Mouse (Mus musculus): ENCODE results near the gene Zfp385a. TPM values are rescaled to one million over a fixed set of nuclear protein-coding genes. Genes with fewer than 3 reads are reported as not detected.
"Not testable (repeated sequence)": the region's sequence is repeated elsewhere in the genome, so short reads cannot be mapped to it uniquely, and the experiment has no call there.

The Zfp385a gene
- polyA plus RNA-seq, 1 experiment = 9.9 TPM

DNA sequence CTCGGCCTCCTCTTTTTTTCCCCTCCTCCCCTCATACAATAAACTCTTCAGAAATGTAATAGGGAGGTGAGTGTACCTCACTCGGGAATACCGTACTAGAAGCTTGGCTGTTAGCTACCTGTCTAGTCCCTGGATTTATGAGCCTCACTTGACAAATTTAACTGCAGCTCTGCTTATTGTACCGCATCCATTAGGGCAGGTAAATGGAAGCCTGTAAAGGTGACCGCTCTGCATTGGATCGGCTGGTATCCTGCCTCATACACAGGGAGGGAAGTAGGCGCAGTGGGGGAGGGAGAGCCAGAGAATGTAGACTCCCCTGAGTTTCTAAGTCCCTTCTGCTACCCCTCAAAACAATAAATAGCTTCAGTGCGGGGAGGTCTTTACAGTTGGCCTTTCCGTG is 49.0 kb downstream of the Zfp385a start:
- DNase-seq (ENCODE audit: low spot score) = no peak

DNA sequence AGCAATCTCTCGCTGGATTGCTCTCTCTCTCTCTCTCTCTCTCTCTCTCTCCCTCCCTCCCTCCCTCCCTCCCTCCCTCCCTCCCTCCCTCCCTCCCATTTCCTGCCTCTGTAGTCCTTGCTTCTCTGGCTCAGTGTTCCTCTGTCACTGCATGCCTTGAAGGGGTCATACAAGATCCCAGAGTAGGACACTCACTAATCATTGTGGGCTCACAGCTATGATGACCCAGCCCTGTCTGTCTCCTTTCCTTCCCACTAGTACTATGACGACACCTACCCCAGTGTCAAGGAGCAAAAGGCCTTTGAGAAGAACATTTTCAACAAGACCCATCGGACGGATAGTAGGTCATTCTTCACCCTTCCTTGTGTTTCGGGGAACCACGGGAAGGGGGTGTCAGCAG is 49.5 kb downstream of the Zfp385a start:
- DNase-seq (ENCODE audit: low spot score) = no peak

DNA sequence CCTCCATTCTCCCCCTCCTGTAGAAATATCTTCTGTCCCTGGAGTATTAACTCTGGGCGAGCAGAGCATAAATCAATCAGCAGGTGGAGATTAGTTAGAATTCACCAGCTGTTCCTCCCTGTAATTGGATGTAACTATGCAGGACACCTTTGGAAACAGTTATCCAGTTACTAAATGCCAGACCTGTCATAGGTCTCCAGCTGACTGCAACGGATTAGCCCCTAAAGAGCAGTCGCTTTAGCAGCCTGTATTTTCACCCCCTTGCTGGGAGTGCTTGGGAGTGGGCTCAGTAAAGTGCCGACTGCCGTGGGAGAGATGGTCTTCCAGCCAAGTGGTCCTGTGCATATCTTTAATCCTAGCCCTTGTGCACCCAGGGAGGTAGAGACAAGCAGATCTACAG is 50.3 kb downstream of the Zfp385a start:
- DNase-seq (ENCODE audit: low spot score) = no peak

DNA sequence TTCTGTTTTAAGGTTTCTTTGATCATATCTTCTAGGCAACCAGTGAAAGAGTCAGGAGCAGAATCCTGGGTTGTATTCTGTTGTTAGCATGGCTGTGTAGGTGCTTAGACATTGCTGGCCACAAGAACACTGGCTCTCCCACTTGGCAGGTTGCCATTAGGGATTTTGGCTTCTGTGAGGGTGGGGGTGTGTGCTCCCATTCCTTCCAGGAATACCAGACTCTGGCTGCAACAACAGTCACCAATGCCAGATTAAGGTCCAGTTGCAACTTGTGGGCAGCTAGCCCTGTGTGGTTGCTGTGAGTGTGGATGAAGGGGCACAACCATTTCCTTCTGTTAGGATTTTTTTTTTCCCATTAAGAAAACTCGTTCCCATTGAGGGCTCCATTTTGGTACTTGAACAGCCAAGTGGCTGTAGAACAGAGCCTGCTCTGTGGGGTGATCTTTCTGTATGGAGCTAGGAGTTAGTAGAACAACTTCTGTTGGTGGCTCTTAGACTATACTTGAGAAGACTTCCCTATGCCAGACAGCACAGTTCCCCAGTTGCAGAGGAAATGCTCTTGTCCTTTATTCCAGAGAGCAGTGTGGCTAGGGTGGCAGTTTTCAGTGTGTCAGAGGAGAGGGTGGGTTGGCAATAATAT is 54.0 kb downstream of the Zfp385a start:
- DNase-seq (ENCODE audit: low spot score) = no peak

DNA sequence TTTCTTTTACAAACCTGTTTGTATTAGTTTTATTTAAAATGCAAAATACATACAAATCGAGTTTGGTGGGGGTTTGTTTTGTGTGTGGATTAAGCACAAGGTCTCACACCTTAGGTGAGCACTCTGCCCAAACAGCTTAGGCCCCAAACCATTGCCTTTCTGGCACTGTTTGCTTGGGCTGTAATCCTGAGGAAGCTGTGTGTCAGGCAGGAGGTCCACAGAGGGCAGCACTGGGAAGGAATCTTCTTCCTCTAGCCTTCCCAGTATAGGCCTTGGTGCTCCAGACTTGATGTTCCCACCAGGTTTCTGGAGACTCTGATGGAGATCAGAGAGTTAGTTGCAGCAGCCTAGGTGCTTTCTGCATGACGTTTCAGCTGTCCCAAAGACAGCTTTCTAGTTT is 55.2 kb downstream of the Zfp385a start:
- DNase-seq (ENCODE audit: low spot score) = no peak

DNA sequence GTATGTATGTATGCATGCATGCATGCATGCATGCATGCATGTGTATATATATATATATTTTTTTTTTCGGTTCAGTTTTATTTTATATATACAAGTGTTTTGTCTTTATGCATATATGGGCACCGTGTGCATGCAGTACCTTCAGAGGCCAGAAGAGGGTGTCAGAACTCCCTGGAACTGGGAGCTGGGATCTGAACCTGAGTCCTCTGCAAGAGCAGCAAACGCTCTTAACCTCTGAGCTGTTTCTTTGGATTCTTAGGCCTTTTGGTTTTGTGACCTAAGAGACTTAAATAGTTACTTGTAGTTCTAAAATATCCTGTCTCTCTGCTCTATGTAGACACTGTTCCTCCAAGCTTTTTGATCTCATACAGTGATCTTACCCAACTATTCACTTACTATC is 55.8 kb downstream of the Zfp385a start:
- no peak for DNase-seq (ENCODE audit: low spot score)

DNA sequence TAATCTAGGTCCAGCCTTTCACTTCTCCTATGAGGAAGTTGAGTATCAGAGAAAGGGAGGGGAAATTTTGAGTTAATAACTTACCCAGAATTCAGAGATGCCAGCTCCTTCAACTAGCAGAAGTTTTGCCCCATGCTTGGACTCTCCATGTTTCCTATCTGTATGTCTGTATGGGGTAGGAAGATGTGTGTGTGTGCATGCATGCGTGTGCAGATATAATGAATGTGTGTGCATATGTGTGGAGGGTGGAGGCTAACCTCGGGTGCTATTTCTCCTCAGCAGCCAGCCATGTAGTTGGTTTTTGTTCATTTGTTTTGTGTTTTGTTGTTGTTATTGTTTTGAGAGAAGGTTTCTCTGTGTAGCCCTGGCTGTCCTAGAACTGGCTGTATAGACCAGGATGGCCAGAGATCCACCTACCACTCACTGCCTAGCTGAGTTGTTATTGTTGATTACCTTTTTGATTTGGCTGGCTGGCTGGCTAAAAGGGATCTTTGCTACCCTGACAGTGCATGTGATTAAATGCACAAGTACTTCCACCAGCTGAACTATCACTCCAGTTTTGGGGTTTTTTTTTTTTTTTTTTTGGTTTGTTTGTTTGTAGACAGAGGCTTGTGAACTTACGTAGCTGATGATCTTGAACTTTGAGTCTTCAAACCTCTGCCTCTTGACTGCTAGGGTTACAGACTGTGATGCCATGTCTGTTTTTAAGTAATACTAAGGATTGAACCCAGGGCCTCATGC is 58.3 kb downstream of the Zfp385a start:
- no peak for DNase-seq (ENCODE audit: low spot score)

DNA sequence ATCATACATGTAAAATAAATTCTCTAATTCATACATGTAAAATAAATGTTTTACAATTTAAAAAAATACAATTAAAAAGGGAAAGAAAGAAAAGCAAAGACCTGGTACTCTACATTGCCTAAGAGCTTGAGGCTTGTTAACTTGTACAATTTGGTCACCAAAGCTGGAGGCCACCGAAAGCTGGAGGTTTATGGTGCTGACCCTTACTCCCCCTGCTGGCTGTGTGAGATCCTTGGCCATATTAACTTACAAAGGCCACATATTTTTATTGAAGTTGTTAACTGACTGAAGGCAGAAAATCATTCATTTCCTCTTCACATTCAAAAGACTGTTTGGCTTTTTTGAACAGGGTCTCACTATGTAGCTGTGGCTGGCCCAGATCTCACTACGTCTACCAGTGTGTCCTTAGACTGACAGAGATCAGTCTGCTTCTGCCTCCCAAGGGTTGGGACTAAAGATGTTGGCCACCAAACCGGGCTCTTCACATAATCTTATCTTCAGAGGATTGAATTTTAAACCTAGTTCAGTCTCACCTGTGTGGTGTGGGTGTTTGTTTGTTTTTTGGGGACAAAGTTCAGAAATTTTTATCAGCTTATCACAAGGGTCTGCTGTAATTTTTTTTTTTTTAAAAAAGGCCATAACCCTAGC is 59.0 kb downstream of the Zfp385a start:
- DNase-seq (ENCODE audit: low spot score) = no peak

DNA sequence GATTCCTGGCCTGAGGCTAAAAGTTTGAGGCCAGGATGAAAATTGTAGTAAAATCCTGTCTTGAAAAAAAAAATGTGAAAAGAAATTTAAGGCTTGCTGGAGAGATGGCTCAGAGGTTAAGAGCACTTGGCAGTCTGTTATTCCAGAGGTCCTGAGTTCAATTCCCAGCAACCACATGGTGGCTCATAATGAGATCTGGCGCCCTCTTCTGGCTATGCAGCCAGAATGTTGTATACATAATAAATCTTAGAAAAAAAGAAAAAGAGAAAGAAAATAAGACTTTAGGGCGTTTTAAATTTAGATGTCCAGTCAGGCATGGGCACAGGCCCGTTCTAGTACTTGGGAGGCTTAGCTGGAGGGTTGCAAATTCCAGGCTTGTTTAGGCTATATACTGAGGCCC is 60.1 kb downstream of the Zfp385a start:
- no peak for DNase-seq (ENCODE audit: low spot score)

DNA sequence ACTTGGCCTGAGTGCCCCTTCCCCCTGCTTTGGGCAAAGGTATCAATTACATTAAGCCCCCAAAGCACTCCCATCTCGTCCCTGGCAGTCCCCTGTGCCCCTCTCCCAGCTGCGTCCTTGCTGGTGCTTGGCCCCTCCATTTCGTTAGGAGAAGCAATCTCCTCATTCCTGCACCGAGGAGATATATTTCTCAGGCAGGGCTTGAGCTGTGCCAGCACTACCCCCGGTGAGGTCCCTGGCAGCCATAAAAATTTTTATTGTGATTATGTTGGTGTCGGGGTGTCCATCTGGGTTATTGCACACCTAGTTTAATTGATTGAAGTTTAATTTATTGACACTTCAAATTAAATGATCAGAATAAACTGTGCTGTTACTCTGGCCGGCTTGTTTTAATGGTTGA is 61.9 kb downstream of the Zfp385a start:
- DNase-seq (ENCODE audit: low spot score) = no peak

DNA sequence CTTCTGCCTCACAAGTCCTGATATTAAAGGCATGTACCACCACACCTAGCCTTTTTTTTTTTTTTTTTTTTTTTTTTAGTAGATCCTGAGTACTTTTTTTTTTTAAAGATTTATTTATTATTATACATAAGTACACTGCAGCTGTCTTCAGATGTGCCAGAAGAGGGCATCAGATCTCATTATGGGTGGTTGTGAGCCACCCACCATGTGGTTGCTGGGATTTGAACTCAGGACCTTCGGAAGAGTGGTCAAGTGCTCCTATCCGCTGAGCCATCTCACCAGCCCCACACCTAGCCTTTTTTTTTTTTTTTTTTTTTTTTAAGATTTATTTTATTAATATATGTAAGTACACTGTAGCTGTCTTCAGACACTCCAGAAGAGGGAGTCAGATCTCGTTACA is 64.0 kb downstream of the Zfp385a start:
- DNase-seq (ENCODE audit: low spot score) = not testable (repeated sequence)

DNA sequence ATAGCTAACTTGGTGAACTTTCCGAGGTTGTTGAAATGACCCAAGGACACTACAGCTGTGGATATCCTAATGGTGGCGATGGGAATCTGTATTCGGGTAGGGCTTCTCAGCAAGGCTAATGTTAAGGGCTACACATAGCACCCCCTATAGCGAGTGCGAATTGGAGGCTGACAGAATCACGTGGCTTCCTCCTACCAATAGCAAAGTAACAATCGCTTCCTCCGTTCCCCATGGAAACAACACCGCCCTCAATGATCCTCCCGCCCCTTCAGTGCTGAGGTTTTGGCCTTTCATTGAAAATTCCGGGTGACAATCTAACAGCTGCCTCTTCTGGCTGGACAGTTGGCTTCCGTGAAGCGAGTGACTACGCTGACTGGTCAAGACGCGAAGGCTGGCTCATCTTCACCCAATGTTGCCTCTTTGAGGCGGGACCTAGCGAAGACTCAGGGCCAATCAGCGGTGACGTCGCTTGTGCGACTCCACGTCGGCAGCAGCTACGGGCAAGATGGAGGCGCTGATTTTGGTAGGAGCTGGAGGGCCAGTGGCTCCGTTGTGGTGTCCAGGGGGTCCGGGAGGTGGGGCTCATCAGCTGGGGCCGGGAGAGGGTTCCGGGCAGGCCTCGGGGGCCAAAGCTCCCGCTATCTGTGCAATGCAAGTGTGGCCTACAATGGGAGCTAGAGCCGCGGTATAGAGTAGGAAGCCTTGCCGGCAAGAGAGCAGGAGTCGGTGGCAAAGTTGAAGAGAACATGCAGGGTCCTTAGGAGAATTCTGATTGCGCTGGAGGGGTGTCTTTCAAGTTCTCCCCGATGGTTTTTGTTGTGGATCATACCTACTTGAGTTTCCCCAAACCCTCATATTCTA is 67.2 kb downstream of the Zfp385a start, which contains the start of gene Copz1:
Copz1 (plus strand) TSS at position 296 of the 861 bp plus-strand sequence.
- DNase-seq (ENCODE audit: low spot score) = peak; percentile 86

DNA sequence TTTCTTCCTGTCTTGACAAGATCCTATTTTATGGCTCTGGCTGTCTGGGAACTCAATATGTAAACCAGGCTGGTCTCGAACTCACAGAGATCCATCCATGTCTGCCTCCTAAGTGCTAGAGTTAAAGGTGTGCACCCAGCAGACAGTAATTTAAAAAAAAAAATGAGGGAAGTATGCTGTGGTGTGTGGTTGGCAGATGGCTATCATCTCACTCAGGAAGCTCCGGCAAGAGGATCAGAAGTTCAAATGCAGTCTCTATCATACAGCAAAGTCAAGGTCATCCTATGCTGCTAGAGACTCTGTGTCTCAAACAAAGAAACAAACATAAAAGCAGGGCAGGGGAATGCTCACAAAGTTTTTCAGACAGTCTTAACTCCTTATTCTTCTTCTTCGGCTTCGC is 71.0 kb downstream of the Zfp385a start:
- DNase-seq (ENCODE audit: low spot score) = no peak

DNA sequence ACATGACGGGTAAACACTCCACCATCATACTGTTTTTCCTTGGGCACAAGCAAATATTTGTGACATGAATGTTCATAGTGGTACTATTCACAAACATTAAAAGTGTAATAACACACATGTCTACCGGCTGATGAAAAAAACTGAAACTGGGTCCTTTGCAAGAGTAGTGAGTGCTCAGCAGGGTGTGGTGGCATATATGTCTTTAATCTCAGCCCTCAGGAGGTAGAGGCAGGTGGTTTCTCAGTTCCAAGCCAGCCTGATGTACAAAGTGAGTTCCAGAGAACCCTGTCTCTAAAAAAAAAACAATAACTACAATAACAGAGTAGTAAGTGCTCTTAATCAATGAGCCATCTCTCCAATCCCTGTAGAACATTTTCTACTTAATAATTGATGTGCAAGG is 75.1 kb downstream of the Zfp385a start:
- no peak for DNase-seq (ENCODE audit: low spot score)

Other genes starting within 250 kb of the Zfp385a start
- gene Smug1, start 173.0 kb downstream of the Zfp385a start, polyA plus RNA-seq (2012; rRNA removed) = 15.1 and 18.5 TPM in 2 replicates
- 23.9 and 24.4 TPM in 2 replicates for gene Cbx5, start 100.3 kb downstream of the Zfp385a start, polyA plus RNA-seq (2012; rRNA removed)
- 323 and 341 TPM in 2 replicates for gene Hnrnpa1, start 99.7 kb downstream of the Zfp385a start, polyA plus RNA-seq (2012; rRNA removed)
- gene Nfe2, start 81.7 kb downstream of the Zfp385a start, polyA plus RNA-seq (2012; rRNA removed) = 0.28 and 0.34 TPM in 2 replicates
- gene Copz1, start 67.4 kb downstream of the Zfp385a start, polyA plus RNA-seq (2012; rRNA removed) = 125 and 135 TPM in 2 replicates
- gene Gpr84, start 29.5 kb downstream of the Zfp385a start, polyA plus RNA-seq (2012; rRNA removed) = not detected in 2 replicates
- 138 and 146 TPM in 2 replicates for gene Itga5, start 26.7 kb upstream of the Zfp385a start, polyA plus RNA-seq (2012; rRNA removed)
- 0.08 TPM in 1 of 2 replicates, not detected in the other for gene Gtsf1, start 90.4 kb upstream of the Zfp385a start, polyA plus RNA-seq (2012; rRNA removed)
- gene Gtsf2, start 108.4 kb upstream of the Zfp385a start, polyA plus RNA-seq (2012; rRNA removed) = not detected in 2 replicates
- gene Nckap1l, start 113.7 kb upstream of the Zfp385a start, polyA plus RNA-seq (2012; rRNA removed) = 6.0 and 7.8 TPM in 2 replicates
- gene Pde1b, start 162.9 kb upstream of the Zfp385a start, polyA plus RNA-seq (2012; rRNA removed) = 12.9 TPM in 2 replicates
- gene Ppp1r1a, start 197.9 kb upstream of the Zfp385a start, polyA plus RNA-seq (2012; rRNA removed) = 14.6 and 16.4 TPM in 2 replicates
- gene Glycam1, start 225.0 kb upstream of the Zfp385a start, polyA plus RNA-seq (2012; rRNA removed) = not detected in 2 replicates

All from urinary bladder, adult 2 months (tissue).